7 mouse cellular contexts compared by ENCODE assay signal in the genomic region with DNA sequence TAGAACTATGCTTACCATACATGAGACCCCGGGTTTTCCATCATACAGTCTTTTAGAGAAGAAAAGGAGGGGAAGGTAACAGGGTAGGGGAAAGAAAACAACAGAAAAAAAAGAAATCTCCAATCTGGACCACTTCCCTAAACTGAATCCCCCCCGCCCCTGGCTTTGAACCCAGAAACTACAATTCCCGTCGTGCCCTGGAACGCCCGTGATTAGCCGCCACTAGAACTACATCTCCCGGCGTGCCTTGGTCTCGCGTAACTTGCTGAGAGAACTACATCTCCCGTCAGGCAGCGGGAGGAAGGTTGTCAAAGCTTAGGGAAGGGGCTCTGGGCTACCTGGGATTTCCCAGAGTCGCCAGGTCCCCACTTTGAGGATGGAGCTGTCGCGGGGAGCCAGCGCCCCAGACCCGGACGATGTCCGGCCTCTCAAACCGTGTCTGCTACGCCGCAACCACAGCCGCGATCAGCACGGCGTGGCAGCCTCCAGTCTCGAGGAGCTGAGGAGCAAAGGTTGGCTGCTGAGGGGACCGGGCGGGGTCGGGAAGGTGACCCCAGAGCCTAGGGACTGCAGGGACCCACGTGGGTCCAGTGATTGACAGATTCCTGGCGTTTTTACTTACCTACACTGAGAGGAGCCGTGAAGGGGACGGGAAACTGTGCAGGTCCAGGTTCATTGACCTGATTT. TPM values are rescaled to one million over a fixed set of nuclear protein-coding genes. Genes with fewer than 3 reads are reported as not detected.
DNase-seq lines count a peak whose midpoint lies in the region; ATAC-seq and TF ChIP-seq lines count a peak whose summit lies in the region.

A gene (plus strand): TSS at position 272 of the 687 bp plus-strand sequence.

- no peak for TF ChIP-seq CTCF in kidney, adult 2 months (conservative IDR thresholded peaks at IDR 0.05; ENCODE audit: insufficient read depth, insufficient read length, low read depth, low read length)
- no peak for TF ChIP-seq CTCF in spleen, adult 2 months (IDR thresholded peaks at IDR 0.05; ENCODE audit: extremely low read depth, insufficient read depth, insufficient read length, insufficient replicate concordance)

- H3K36me3 ChIP-seq in embryonic facial prominence, embryonic 12.5 days, result peaks cover 16% of the 10 kb centered on the region
- H3K36me3 ChIP-seq in kidney, adult 2 months (ENCODE audit: control insufficient read depth, insufficient read depth, low read length), result no peaks in the 10 kb centered on the region
- H3K36me3 ChIP-seq in limb, embryonic 12.5 days, result peaks cover 26% of the 10 kb centered on the region
- H3K36me3 ChIP-seq in midbrain, embryonic 15.5 days (replicated peaks), result 0 out of 2 replicates have a peak, but pooled peaks cover 9% of the 10 kb centered on the region
- no peaks in the 10 kb centered on the region for H3K36me3 ChIP-seq in spleen, adult 2 months (ENCODE audit: control insufficient read depth, insufficient read depth, low read length)

- H3K9me3 ChIP-seq in embryonic facial prominence, embryonic 12.5 days, result no peaks in the 10 kb centered on the region
- no peaks in the 10 kb centered on the region for H3K9me3 ChIP-seq in limb, embryonic 12.5 days
- no peaks in the 10 kb centered on the region for H3K9me3 ChIP-seq in midbrain, embryonic 15.5 days

- peak; percentile 87 for DNase-seq in adrenal gland, postnatal 25 days
- DNase-seq in heart, adult 18-20 months, result peak; percentile 95 to 99
- peak; percentile 96 for DNase-seq in kidney, adult 2 months
- DNase-seq in spleen, adult 2 months (ENCODE audit: low read depth in 1 of 2, low spot score in 2 of 2), result peak; percentile 69 to 93

- no peak for TF ChIP-seq POLR2A in kidney, adult 2 months (IDR thresholded peaks at IDR 0.05; ENCODE audit: low read depth, low read length)
- TF ChIP-seq POLR2A in spleen, adult 2 months (IDR thresholded peaks at IDR 0.05; ENCODE audit: low read depth, low read length), result no peak

- WGBS in embryonic facial prominence, embryonic 12.5 days, result 1% methylated on average over 35 of the region's 35 CpGs
- 1% methylated on average over 35 of the region's 35 CpGs for WGBS in kidney, adult 2 months
- 1% methylated on average over 35 of the region's 35 CpGs for WGBS in limb, embryonic 12.5 days
- 1% methylated on average over 35 of the region's 35 CpGs for WGBS in midbrain, embryonic 15.5 days
- WGBS in spleen, adult 2 months, result under 1% methylated on average over 35 of the region's 35 CpGs

- peak within 1 kb of the TSS; percentile 91 for H3K4me2 ChIP-seq in embryonic facial prominence, embryonic 12.5 days (replicated peaks)
- peak within 1 kb of the TSS; percentile 89 for H3K4me2 ChIP-seq in limb, embryonic 12.5 days
- peak within 1 kb of the TSS; percentile 80 for H3K4me2 ChIP-seq in midbrain, embryonic 15.5 days

- ATAC-seq in embryonic facial prominence, embryonic 12.5 days (ENCODE audit: insufficient number of reproducible peaks, insufficient read depth, low FRiP score, low TSS enrichment), result peak; percentile 65
- ATAC-seq in limb, embryonic 12.5 days (ENCODE audit: insufficient number of reproducible peaks, insufficient read depth, low FRiP score, low TSS enrichment, low read depth), result peak; percentile 78
- ATAC-seq in midbrain, embryonic 15.5 days (replicated peaks), result peak; percentile 91

- peaks cover 11% of the 10 kb centered on the region for H3K4me1 ChIP-seq in embryonic facial prominence, embryonic 12.5 days
- H3K4me1 ChIP-seq in kidney, adult 2 months (ENCODE audit: control insufficient read depth, insufficient read depth, low read length), result peaks cover 5% of the 10 kb centered on the region; the same call in 1 of the 2 replicates
- H3K4me1 ChIP-seq in limb, embryonic 12.5 days (replicated peaks), result peaks cover 7% of the 10 kb centered on the region
- peaks cover 12% of the 10 kb centered on the region for H3K4me1 ChIP-seq in midbrain, embryonic 15.5 days
- H3K4me1 ChIP-seq in spleen, adult 2 months (ENCODE audit: control insufficient read depth, insufficient read depth, insufficient read length), result peaks cover 5% of the 10 kb centered on the region; the same call in 1 of the 2 replicates

- no peaks in the 10 kb centered on the region for H3K27me3 ChIP-seq in embryonic facial prominence, embryonic 12.5 days
- no peaks in the 10 kb centered on the region for H3K27me3 ChIP-seq in kidney, adult 2 months (replicated peaks; ENCODE audit: control insufficient read depth, insufficient read depth, low read length)
- no peaks in the 10 kb centered on the region for H3K27me3 ChIP-seq in limb, embryonic 12.5 days
- H3K27me3 ChIP-seq in midbrain, embryonic 15.5 days (replicated peaks), result no peaks in the 10 kb centered on the region
- no peaks in the 10 kb centered on the region for H3K27me3 ChIP-seq in spleen, adult 2 months (ENCODE audit: control insufficient read depth, insufficient read depth, low read length)

- H3K4me3 ChIP-seq in embryonic facial prominence, embryonic 12.5 days, result peak within 1 kb of the TSS; percentile 87
- H3K4me3 ChIP-seq in kidney, adult 2 months (ENCODE audit: insufficient read depth, low read depth, low read length), result peak within 1 kb of the TSS; percentile 76
- H3K4me3 ChIP-seq in limb, embryonic 12.5 days (replicated peaks), result peak within 1 kb of the TSS; percentile 76
- peak within 1 kb of the TSS; percentile 55 for H3K4me3 ChIP-seq in midbrain, embryonic 15.5 days
- peak within 1 kb of the TSS; percentile 77 for H3K4me3 ChIP-seq in spleen, adult 2 months (ENCODE audit: extremely low read depth, insufficient read depth, insufficient read length)

- H3K27ac ChIP-seq in embryonic facial prominence, embryonic 12.5 days, result no peak within 1 kb of the TSS
- H3K27ac ChIP-seq in kidney, adult 2 months (ENCODE audit: insufficient read depth, low read depth, low read length), result peak within 1 kb of the TSS; percentile 85
- no peak within 1 kb of the TSS for H3K27ac ChIP-seq in limb, embryonic 12.5 days
- H3K27ac ChIP-seq in midbrain, embryonic 15.5 days, result peak within 1 kb of the TSS; percentile 3; the same call in 1 of the 2 replicates
- no peak within 1 kb of the TSS for H3K27ac ChIP-seq in spleen, adult 2 months (ENCODE audit: insufficient read depth, low read length)

- peak within 1 kb of the TSS; percentile 89 for H3K9ac ChIP-seq in embryonic facial prominence, embryonic 12.5 days
- H3K9ac ChIP-seq in limb, embryonic 12.5 days (replicated peaks), result peak within 1 kb of the TSS; percentile 79
- peak within 1 kb of the TSS; percentile 61 for H3K9ac ChIP-seq in midbrain, embryonic 15.5 days

RNA-seq across cellular contexts. Expression of the gene that starts here (rescaled TPM):
- total RNA-seq in adrenal gland, postnatal 25 days (2021), result 24.3 and 26.2 TPM in 2 replicates
- 28.1 and 31.5 TPM in 2 replicates for polyA plus RNA-seq in embryonic facial prominence, embryonic 12.5 days (2016; fragmentation: Nextera tagmentation; extraction: Ambion mirVana)
- 10 to 100 TPM; 37.8 to 45.1 TPM for total RNA-seq in heart, adult 18-20 months (2021)
- 20.1 and 20.8 TPM in 2 replicates for polyA plus RNA-seq in kidney, adult 2 months (2012; rRNA removed)
- 29.8 and 30.6 TPM in 2 replicates for polyA plus RNA-seq in limb, embryonic 12.5 days (2016; fragmentation: Nextera tagmentation; extraction: Ambion mirVana)
- polyA plus RNA-seq in midbrain, embryonic 15.5 days (2015; fragmentation: Nextera tagmentation; extraction: Ambion mirVana), result 24.2 and 24.7 TPM in 2 replicates
- 15.4 and 18.7 TPM in 2 replicates for polyA plus RNA-seq in spleen, adult 2 months (2012; rRNA removed)

Comparison
In these comparisons a context has a peak if more than half of its experiments do, and no peak if none do; other contexts are left out.
1. H3K27ac ChIP-seq: peak in kidney, adult 2 months (single experiment) and midbrain, embryonic 15.5 days (single experiment); none in embryonic facial prominence, embryonic 12.5 days (single experiment), limb, embryonic 12.5 days (single experiment) and spleen, adult 2 months (single experiment).
2. Peak in every context shown above with its lines, with median percentiles within 50 percentile points of each other: DNase-seq, ATAC-seq, H3K4me2 ChIP-seq, H3K4me3 ChIP-seq and H3K9ac ChIP-seq.